Mouse (Mus musculus) ovary, postnatal 10 days (tissue): ENCODE data around the gene Glul.
A peak's percentile ranks its signal among the peaks of the same experiment; 100 is the strongest.
"Not testable (repeated sequence)": the region's sequence is repeated elsewhere in the genome, so short reads cannot be mapped to it uniquely, and the experiment has no call there.

Source experiments
- DNase-seq: peaks from one replicate; pipeline ENCODE4 v3.0.0; 2022; ENCODE audit warnings: low spot score

Glul gene

DNA sequence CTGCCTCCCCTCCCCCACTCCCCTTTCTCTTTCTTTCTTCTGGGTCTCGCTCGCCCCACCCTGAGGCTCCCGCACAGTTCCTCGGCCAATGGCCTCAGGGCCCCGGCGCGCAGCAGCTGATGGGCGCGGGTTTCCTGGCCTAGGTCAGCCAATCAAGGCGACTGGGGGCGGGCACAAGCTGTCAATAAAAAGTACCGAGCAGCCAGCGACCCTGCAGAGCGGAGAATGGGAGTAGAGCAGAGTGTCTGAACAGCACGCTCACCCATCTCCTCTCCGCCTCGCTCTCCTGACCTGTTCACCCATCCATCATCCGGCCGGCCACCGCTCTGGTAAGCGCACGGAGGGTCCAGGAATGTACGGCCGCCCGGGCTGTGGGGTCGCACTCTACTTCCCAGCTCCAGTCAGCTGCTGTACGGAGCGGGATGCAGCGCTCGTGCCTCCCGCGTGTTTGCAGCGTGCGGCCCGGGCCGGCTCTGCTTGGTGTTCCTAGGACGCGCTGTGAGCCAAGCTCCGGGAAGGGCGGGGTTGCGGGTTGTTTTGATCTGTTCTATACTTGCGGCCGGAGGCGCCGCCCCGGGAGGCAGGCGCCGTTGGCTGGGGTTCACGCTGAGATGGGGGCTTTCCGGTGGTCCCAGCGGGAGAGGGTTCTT, at the start of gene Glul, which contains the start of gene Teddm2:
TSS of gene Glul (plus strand) at position 214 of the 650 bp plus-strand sequence.
TSS of gene Teddm2 (minus strand) at position 498 of the 650 bp plus-strand sequence.
- peak; percentile 94 for DNase-seq

DNA sequence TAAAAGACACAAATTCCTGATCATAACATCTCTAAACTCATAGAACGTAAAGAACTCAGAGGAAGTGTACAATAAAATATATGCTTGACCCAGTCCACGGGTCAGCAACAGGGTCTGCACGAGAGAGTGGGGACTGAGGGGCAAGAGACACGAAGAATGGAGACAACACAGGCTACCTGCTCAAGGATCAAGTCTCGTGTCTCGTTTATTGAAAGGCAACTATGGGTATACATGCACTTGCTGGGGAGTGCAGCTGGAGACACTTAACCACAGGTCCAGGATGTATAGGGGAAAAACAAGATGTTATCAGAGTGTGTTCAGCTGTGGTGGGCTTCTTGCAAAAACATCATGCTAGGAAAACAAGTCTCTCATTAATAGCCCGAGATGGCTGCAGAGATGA, 47.0 kb upstream of the Glul start:
- not testable (repeated sequence) for DNase-seq

DNA sequence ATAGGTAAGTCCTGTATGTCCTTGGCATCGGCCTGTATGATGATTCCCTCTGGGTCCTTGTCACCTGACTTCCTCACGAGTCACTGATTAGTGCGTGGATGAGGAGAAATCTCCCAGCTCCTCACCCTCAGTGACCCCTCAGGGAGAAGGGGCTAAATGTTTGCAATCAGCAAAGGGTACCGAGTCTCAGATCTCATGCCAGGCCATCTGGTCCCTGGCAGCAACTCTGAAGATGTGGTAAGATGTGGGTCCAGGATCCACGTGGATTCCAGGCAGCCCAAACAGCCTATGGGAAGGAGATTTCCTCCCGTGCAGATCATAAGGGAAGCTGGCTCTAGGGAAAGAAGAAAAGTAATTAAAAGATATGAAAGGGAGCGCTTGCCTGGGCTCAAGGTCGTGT, 43.8 kb upstream of the Glul start:
- no peak for DNase-seq

DNA sequence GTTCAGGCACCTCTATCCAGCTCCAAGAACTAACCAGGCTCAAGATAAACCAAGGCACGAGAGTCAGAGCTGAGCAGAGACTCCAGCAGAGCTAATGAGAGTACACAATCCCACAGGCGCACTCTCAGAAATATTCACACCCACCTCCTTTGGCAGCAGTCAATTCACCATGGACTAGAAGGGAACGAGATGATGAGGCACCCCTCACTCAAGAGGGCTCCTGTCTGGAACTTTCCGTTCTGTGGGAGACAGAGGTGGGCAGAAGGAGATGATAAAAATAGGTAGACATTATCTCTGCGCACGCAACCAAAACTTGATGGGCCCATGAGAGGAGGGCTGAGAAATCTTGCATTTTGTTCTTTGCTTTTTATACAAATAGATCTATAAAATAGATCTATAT, 25.7 kb upstream of the Glul start, which contains the start of gene Teddm1b:
TSS of gene Teddm1b (plus strand) at position 301 of the 400 bp plus-strand sequence.
- DNase-seq: no peak

DNA sequence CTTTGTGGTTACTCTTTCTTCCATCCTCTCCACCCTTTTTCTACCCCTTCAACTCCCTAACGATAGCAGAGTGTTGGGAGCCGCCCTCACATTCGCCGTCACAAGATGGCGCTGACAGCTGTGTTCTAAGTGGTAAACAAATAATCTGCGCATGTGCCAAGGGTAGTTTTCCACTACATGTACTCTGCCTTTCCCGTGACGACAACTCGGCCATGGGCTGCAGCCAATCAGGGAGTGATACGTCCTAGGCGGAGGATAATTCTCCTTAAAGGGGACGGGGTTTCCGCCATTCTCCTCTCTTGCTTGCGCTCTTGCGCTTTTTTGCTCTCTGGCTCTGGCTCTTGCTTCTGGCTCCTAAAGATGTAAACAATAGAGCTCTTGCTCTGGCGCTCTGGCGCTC, 19.4 kb upstream of the Glul start:
- DNase-seq: not testable (repeated sequence)

DNA sequence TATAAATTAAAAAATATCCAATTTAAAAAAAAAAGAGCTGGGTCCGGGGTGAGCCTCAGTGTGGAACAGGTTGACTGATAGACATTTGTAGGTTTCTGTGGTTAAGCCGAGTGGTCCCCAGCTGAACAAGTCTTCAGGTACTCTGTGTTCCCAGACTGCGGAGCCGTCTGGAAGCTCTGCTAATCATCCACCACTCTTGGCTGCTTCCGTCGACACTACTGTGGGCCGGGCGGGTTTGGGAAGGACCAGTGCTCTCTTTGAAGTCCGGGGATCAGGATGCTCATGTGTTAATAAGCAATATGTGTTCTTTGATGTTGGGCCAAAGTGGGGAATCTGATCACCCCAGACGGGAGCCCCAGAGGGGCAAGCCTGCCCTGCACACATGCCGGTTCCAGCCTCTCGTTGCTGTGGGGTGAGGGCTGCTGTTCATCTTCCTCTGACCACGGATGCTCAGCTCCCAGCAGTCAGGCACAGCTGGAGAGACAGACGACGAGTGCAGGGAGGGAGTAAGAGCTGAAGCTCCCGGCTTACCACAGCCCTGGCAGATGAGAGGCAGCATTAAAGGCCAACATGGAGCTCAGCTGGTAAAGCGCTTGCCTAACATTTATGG, 13.6 kb upstream of the Glul start:
- no peak for DNase-seq

DNA sequence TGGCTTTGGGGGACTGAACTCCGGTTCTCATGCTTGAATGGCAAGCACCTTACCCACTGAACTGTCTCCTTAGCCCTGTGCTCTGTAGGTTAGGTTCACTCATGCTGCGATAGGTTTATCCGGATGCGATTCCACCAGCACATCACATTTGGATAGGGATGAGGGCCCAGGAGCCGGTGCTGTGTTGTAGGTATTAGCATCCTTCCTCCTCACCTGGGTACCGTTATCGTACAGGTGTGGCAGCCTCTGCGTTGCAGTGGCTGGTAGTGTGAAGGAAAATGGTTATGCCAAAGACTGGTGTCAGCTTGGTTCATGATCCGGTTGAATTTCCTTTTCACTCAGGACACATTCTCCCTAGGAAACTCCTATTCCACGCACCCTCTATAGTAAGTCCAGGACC, 9.6 kb upstream of the Glul start:
- DNase-seq: no peak

DNA sequence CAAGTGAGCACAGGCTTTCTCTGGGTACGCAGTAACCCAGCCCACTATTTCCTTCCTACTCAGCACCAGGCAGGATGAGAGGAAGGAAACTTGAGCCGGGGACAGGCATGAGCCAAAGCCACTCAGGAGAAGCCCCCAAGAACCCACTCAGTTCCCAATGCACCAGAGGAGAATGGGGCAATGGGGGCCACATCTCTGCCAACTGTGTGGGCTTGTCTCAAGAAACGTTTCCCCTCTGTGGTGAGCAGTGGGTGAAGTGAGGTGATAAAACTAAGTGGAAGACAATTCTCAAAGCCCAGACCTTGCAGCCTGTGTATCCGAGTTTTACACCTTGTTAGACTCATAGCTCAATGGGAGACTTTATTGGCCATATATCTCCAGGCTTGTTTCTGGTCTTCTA, 8.3 kb upstream of the Glul start, which contains the start of gene Teddm1a:
TSS of gene Teddm1a (plus strand) at position 301 of the 400 bp plus-strand sequence.
- DNase-seq: no peak

DNA sequence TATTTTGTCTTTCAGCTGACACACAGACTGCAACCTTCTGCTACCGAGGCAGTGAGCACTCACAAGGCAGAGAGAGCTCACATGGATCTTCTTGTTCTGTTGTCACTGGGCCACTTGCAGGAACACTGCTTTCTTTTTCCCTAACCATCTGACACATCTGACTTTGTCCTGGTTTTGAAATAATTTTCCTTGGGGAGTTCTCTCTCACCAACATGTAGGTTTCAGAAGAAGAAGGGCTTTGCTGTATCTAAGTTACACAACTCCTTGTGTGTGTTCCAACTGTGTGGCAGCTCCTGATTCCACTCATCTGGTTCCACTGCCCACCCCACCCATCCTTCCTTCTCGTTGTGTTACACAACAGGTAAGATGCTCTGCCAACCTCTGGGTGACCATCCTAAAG, 6.0 kb upstream of the Glul start:
- DNase-seq: no peak

DNA sequence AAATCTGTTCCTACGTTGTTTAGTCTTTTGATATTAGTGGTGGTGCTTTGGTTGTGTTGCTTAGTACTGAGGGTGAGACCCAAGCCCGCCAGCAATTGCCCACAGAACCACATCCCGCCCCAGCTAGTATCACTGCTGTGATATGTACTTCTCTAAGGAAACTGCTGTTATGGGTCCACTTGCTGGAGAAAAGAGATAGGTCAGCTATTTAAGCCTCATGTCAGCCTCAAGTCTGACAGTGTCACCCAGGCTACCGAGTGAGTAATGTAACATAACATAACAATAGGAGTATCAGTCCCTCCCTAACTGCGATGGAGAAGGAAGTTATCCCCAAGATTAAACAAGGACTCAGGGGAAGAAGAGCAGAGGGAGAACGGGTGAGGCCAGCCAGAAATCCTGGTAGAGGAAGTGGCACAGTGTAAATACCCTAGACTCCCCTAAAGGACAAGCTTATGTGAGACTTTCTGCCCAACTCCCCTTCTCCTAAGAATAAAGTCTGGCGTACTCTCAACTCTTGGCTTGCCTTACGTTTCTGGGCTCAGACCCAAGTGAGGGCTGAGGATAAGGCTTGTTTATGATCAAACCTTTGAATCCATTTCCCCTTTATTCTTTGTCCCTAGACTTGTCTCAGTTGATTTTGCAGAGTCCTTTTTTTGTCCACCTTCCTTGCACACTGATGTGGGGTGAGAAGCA, 5.4 kb upstream of the Glul start:
- DNase-seq: no peak

DNA sequence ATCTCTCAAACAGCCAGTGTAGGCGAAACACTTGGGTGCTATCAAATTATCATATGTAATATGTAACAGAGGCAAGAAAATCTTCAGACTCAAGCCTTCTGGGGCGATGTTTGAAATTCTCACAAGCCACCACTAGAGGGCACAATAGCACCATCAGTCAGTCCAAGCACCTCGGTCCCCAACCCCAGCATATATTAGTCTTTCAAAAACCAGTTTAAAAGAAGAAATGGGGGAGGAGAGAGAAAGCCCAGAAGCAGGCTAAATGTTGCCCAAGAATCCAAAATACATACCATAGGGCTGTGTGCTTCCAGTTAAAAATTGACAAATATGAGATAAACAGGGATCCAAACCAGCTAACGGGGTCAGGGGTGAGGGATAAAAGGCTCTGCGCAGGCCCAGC, 4.8 kb upstream of the Glul start:
- no peak for DNase-seq

DNA sequence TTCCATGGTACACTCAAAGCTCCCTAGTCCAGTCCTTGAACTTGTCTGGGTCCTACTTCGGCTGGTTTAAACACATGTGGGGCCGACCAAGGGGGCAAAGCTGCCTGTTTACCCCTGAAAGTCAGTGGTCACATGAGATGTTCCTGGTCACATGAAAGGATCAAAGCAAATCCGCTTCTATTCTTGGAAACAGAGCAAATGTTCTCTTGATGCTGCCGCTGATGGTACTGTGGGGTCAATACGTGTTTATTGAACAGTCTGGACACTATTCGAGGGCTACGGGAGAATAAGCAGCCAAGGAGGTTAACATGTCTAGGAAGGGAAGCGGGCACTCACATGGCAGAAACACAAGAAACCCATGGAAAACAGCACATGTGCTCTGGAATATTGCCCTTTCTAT, 2.5 kb upstream of the Glul start:
- no peak for DNase-seq

DNA sequence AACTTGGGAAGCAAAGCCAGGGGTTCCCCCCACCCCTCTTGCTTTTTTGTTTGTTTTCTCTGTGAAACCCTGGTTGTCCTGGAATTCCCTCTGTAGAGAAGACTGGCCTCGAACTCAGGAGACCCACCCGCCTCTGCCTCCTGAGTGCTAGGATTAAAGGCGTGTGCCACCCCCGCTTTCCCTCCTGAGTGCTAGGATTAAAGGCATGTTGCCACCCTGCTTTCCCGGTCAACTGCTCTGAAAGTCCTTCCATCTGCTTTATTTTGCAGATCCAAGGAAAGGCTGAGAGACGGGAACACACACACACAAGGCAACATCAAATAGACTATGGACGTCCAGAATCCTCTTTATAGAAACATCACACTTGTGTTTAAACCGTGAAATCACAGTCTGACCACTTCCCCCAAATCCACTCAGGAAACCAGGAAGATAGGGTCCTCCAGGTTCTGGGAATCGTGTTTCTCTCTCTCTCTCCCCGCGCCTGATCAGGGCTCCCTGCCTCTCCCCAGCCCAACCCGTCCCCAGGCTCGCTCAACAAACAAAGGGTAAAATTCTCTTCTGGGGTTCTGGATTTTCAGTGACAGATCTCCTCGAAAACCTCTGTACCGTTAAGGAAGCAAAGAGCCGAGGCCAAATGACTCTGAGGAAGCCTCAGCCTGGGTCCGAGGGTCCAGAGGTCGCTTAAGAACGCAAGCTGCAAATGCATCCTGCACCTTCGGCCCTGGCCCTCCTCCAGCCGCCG, 584 bp upstream of the Glul start:
- no peak for DNase-seq

DNA sequence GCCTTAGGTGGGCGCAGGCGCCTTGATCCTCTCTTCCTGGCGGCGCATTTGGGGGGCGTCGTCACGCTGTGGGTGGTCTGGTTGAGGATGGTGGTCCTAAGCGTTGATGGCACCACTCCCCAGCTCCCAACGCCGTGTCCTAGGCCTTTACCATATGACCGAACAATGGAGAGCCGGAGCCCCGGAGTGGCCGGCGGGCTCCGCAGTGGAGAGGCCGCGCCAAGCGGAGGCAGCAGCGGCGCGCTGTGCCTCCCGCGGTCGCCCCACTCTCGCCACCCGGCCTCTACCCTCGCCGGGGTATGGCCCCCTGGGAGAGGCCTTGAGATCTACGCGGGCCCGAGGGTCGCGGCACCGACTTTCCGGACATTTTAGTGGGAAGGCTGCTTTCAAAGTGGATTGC, 637 bp downstream of the Glul start:
- DNase-seq: peak; percentile 28

DNA sequence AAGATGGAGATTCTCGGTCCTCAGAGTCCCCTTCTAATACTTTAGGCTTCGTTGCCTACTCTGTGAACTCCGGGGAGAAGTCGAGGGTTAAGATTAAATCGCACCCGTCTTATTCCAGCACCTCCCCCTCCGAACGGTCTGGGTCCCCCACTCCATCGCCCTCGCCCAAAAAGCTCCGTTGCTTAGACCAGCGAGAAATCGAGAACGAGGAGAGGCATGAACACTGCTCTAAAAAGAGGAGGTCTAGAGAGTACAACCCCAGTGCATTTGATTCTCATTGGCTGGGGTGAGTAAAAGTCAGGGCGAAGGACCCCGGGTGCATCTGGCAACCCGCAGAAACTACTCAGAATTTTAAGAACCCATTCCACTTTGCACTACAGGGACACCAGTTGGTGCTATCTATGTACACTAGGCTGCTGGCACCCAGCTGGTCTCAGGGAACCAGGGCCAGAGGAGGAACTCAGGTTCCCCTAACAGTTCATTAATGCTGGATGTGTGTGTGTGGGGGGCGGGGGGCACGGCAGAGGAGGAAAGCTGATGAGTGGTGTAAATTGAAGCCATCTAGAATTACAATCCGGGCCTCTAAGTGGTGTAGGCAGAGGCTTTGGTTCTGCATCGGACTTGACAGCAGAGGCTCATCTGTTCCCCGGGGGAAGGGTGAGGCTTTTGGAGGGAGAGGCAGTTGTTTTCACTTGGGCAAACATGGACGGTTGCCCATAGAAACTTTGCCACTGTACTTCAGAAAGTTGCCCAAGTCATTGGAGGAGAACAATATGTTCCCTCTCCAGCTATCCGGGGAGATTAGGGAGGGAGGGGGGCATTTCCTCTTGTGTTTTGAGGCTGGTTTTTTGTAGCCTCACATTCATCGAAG, 1.4 kb downstream of the Glul start:
- no peak for DNase-seq

DNA sequence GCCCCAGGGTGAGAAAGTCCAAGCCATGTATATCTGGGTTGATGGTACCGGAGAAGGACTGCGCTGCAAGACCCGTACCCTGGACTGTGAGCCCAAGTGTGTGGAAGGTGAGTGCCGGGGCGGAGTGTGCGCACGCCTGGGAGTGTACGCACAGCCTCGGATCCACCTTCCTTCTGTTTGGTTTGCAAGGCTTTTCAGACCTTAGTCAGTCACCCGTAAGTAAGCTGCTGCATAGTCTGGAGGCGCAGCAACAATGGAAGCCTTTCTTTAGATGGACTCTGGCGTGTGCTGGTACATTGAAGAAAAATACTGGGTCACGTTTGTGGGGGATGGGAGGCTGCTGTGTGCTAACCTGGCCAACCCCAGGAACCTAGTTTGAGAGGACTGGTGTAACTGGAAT, 3.3 kb downstream of the Glul start:
- DNase-seq: no peak

DNA sequence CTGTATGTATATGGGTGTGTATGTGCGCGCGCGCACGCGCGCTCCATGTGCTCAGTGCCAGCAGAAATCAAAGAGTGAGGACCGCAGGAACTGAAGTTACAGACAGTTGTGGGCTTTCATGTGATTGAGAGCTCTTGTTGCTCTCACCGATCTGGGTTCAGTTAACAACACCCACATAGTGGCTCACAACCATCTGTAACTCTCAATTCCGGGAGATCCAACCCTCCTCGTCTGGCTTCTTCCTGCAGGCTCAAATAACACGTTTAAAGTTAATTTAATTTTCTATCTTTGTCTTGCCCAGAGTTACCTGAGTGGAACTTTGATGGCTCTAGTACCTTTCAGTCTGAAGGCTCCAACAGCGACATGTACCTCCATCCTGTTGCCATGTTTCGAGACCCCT, 4.5 kb downstream of the Glul start:
- no peak for DNase-seq

DNA sequence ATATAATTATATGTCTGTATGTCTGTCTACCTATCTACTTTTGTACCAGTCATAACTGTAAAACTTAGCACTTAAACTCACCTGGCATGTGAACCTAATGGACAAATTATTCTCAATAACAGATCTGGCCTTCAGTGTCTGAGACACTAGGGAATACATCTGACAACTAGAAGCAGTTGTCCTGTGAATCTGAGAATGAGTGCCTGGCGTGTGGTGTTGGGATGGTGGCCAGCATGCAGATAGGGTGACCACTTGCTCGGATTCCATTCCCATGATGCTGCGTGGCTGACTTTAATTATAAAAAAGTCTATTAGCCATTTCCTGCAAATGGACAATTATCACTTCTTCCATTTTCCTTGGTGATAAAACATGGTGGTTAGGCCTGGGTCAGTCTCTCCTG, 6.1 kb downstream of the Glul start:
- DNase-seq: no peak

DNA sequence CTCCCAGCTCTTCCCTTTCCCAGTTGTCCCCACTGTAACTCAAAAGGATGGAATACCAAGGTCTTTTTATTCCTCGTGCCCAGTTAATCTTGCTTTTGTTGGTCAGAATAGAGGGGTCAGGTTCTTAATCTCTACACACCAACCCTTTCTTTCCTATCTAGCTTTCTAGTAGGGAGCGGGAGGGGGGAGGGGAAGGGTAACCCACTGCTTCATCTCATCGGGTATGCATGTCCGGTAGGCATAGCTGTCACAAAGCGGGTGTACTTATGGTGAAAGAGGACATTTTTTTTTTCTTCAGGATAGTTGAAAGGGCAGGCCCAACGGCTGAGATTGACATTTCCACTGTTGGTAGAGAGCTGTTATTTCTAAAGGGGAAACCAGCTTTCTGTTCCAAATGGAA, 8.5 kb downstream of the Glul start:
- no peak for DNase-seq

DNA sequence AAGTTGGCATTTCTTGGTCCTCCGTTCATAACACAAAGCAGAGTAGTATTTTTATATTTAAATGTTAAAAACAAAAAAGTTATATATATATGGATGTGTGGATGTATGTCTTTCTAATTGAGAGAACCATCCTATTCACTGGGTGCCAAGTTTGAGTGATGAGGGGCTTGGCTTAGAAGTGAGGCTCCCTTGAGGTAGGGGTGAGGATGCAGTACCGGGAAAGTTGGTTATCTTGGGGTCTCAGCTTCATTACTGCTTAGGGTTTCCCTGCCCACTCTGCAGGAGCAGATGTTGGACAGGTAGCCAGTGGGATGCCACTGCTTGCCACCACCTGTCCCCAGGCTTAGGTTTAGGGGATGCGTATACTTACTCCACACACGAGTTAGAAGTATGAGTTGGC, 9.0 kb downstream of the Glul start:
- no peak for DNase-seq

DNA sequence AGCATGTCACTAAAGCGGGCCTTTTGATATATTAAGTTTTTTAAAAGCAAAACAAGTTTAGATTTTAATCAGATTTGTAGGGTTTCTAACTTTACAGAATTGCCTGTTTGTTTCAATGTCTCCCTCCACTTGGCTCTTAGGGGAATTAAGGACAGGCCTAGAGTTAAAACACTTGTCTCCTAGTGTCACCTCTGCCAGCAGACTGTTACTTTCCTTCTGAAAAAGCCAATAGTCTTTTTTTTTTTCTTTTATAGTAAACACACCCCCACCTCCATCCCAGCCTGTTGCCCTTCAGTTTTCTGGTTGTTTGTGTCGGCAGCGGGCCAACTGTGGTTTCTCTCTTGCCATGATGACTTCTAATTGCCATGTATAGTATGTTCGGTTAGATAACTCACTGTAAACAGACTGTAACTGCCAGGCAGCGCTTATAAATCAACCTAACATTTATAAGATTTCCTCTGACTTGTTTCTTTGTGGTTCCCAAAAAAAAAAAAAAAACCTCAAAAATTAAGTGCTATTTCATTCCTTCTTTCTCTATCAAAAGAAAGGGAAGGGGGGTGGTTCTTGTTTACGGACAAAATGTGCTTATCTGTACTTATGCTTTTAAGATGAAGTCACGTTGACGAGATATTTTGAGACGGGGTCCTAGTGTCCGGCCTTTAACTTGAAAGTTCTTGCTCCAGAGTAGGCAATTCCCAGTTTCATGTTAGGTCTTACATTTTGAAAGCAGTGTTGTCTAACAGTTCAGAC, 9.6 kb downstream of the Glul start:
- DNase-seq: no peak
